Mouse (Mus musculus) left cerebral cortex, postnatal 14 days (tissue): ENCODE measurements around the gene Pitpnb. TPM values are rescaled to one million over a fixed set of nuclear protein-coding genes. Genes with fewer than 3 reads are reported as not detected.

Source experiments
- DNase-seq, 2 experiments: peaks; one replicate each; pipeline ENCODE4 v3.0.0; 2021 to 2022; ENCODE audit warnings: low spot score in 2 of 2, mixed read lengths in 1 of 2
- intact Hi-C: fragments of 180-260 bp; cut with DNase I; formaldehyde crosslinking; loops from one replicate; pipeline ENCODE4 v1.15.1; 2025
- total RNA-seq, 2 experiments: library from RNA; stranded (reverse); gene quantifications; 2 replicates each; pipeline ENCODE4 v1.2.3; 2021

Gene Pitpnb
- total RNA-seq, 2 experiments from 2014 or later, result 71.3 to 71.8 TPM

GRCm38 (mm10) chr5:111434342-111434842 lies 103.8 kb downstream of the Pitpnb start:
- no peak for DNase-seq
- intact Hi-C loops, result no loop called here

DNA sequence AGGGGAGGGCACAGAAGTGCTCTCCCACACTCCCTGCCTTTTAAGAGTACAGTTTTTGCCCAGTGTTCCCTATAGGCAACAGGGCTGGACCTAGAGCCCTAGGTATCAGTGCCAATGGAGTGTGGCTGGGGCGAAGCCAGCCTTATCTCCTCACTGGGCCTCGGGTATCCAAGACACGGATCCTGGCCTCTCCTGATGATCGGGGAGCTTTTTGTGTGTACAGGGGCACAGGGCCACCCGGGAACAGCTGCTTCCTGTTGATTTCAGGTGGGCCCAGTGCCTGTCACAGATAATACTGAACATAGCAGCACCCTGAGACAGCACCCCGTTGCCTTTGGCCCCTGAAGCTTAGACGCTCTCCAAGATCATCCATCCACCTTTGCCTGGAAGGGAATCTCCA lies 105.7 kb downstream of the Pitpnb start:
- DNase-seq, result no peak
- intact Hi-C loops, result no loop called here

DNA sequence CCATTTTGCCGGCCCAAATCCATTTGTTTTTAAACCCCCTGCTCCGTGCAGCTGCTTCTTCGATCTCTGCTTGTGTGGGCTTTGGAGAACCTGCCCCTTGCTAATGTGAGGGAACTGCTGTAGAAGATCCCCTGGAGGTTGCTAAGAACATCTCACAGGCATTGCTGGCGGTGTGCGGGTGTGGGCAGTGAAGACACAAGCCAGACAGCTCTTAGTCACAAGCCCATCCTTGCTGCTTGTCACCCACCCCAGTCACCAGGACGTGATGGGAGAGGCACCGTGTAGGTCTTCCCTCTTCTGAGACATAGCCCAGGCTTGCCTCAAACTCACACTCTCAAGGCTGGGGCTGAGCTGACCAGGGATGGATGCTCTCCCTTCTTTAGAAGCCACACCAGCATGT lies 106.6 kb downstream of the Pitpnb start:
- DNase-seq, result no peak
- intact Hi-C loops, result no loop called here

Other genes with a start within 250 kb of the Pitpnb start
- 10 to 100 TPM; 62.1 to 66.1 TPM for gene Mn1, start 86.6 kb downstream of the Pitpnb start, total RNA-seq